Mouse (Mus musculus): ENCODE results near the gene Gucd1. TPM values are rescaled to one million over a fixed set of nuclear protein-coding genes. Genes with fewer than 3 reads are reported as not detected.

Gucd1 gene
- total and polyA plus RNA-seq, 2 experiments from 2014 or later, result 28.0 to 113 TPM

GRCm38 (mm10) chr10:75333176-75333776 lies 184.5 kb downstream of the Gucd1 start:
- WGBS, result 86% methylated on average over 23 of the region's 23 CpGs
- ATAC-seq (ENCODE audit: insufficient read depth, low read depth), result no peak
- H3K27ac ChIP-seq (ENCODE audit: low read depth), result peak overlapping the region; percentile 48

GRCm38 (mm10) chr10:75332268-75332667 lies 185.5 kb downstream of the Gucd1 start:
- H3K4me1 ChIP-seq (ENCODE audit: control insufficient read depth, insufficient read depth), result peaks cover 8% of the 10 kb centered on the region
- WGBS, result 85% methylated on average over 3 of the region's 3 CpGs
- TF ChIP-seq EP300 (IDR thresholded peaks at IDR 0.05; ENCODE audit: low read depth) (no peak), CTCF (IDR thresholded peaks at IDR 0.05; ENCODE audit: low read depth) (no peak)

More at GRCm38 (mm10) chr10:75333176-75333776, 184.5 kb downstream of the Gucd1 start:
- Histone ChIP-seq H3K27me3 (ENCODE audit: control insufficient read depth, insufficient read depth, low read length) (no peaks in the 10 kb centered on the region), H3K36me3 (replicated peaks; ENCODE audit: control insufficient read depth, insufficient read depth, low read length) (0 out of 2 replicates have a peak, but pooled peaks cover 6% of the 10 kb centered on the region), H3K4me1 (ENCODE audit: control insufficient read depth, insufficient read depth) (peaks cover under 1% of the 10 kb centered on the region; the same call in 1 of the 2 replicates), H3K9ac (replicated peaks; ENCODE audit: low read depth, low read length) (no peak overlapping the region), H3K4me2 (ENCODE audit: low read depth, low read length) (no peak overlapping the region), H3K9me3 (replicated peaks; ENCODE audit: control insufficient read depth, low read length) (no peaks in the 10 kb centered on the region), H3K4me3 (ENCODE audit: low read depth, low read length) (no peak overlapping the region)
- TF ChIP-seq EP300 (IDR thresholded peaks at IDR 0.05; ENCODE audit: low read depth) (no peak), CTCF (IDR thresholded peaks at IDR 0.05; ENCODE audit: low read depth) (no peak)
- DNase-seq (ENCODE audit: low spot score), result no peak

GRCm38 (mm10) chr10:75328201-75328704 lies 189.5 kb downstream of the Gucd1 start:
- H3K36me3 ChIP-seq (replicated peaks; ENCODE audit: control insufficient read depth, insufficient read depth, low read length), result 0 out of 2 replicates have a peak, but pooled peaks cover 1% of the 10 kb centered on the region
- peaks cover 19% of the 10 kb centered on the region for H3K4me1 ChIP-seq (ENCODE audit: control insufficient read depth, insufficient read depth)
- 59% methylated on average over 4 of the region's 4 CpGs for WGBS
- no peaks in the 10 kb centered on the region for H3K27me3 ChIP-seq (ENCODE audit: control insufficient read depth, insufficient read depth, low read length)
- no peak overlapping the region for H3K4me2 ChIP-seq (ENCODE audit: low read depth, low read length)
- DNase-seq (ENCODE audit: low spot score) (no peak), ATAC-seq (ENCODE audit: insufficient read depth, low read depth) (no peak)
- H3K9me3 ChIP-seq (replicated peaks; ENCODE audit: control insufficient read depth, low read length), result no peaks in the 10 kb centered on the region
- H3K9ac ChIP-seq (replicated peaks; ENCODE audit: low read depth, low read length), result no peak overlapping the region
- no peak overlapping the region for H3K4me3 ChIP-seq (ENCODE audit: low read depth, low read length)
- H3K27ac ChIP-seq (ENCODE audit: low read depth), result no peak overlapping the region
- TF ChIP-seq CTCF (IDR thresholded peaks at IDR 0.05; ENCODE audit: low read depth) (no peak), EP300 (IDR thresholded peaks at IDR 0.05; ENCODE audit: low read depth) (no peak)

More at GRCm38 (mm10) chr10:75332268-75332667, 185.5 kb downstream of the Gucd1 start:
- Histone ChIP-seq H3K27me3 (ENCODE audit: control insufficient read depth, insufficient read depth, low read length) (no peaks in the 10 kb centered on the region), H3K4me3 (ENCODE audit: low read depth, low read length) (no peak overlapping the region), H3K36me3 (replicated peaks; ENCODE audit: control insufficient read depth, insufficient read depth, low read length) (0 out of 2 replicates have a peak, but pooled peaks cover 6% of the 10 kb centered on the region), H3K27ac (ENCODE audit: low read depth) (no peak overlapping the region), H3K9me3 (replicated peaks; ENCODE audit: control insufficient read depth, low read length) (no peaks in the 10 kb centered on the region), H3K4me2 (ENCODE audit: low read depth, low read length) (no peak overlapping the region), H3K9ac (replicated peaks; ENCODE audit: low read depth, low read length) (no peak overlapping the region)
- DNase-seq (ENCODE audit: low spot score), result no peak
- no peak for ATAC-seq (ENCODE audit: insufficient read depth, low read depth)

GRCm38 (mm10) chr10:75327081-75327480 lies 190.7 kb downstream of the Gucd1 start:
- Histone ChIP-seq H3K4me3 (ENCODE audit: low read depth, low read length) (no peak overlapping the region), H3K27me3 (ENCODE audit: control insufficient read depth, insufficient read depth, low read length) (no peaks in the 10 kb centered on the region), H3K4me2 (ENCODE audit: low read depth, low read length) (no peak overlapping the region), H3K9ac (replicated peaks; ENCODE audit: low read depth, low read length) (no peak overlapping the region), H3K4me1 (ENCODE audit: control insufficient read depth, insufficient read depth) (peaks cover 19% of the 10 kb centered on the region), H3K27ac (ENCODE audit: low read depth) (peak overlapping the region; percentile 50; the same call in 1 of the 2 replicates), H3K9me3 (replicated peaks; ENCODE audit: control insufficient read depth, low read length) (no peaks in the 10 kb centered on the region), H3K36me3 (replicated peaks; ENCODE audit: control insufficient read depth, insufficient read depth, low read length) (no peaks in the 10 kb centered on the region)
- DNase-seq (ENCODE audit: low spot score) (no peak), ATAC-seq (ENCODE audit: insufficient read depth, low read depth) (no peak)
- TF ChIP-seq CTCF (IDR thresholded peaks at IDR 0.05; ENCODE audit: low read depth) (no peak), EP300 (IDR thresholded peaks at IDR 0.05; ENCODE audit: low read depth) (no peak)
- WGBS, result 47% methylated on average over 11 of the region's 11 CpGs

GRCm38 (mm10) chr10:75326553-75326952 lies 191.2 kb downstream of the Gucd1 start:
- DNase-seq (ENCODE audit: low spot score), result peak; percentile 75
- Histone ChIP-seq H3K27me3 (ENCODE audit: control insufficient read depth, insufficient read depth, low read length) (no peaks in the 10 kb centered on the region), H3K4me1 (ENCODE audit: control insufficient read depth, insufficient read depth) (peaks cover 19% of the 10 kb centered on the region), H3K9me3 (replicated peaks; ENCODE audit: control insufficient read depth, low read length) (no peaks in the 10 kb centered on the region), H3K27ac (ENCODE audit: low read depth) (peak overlapping the region; percentile 50; the same call in 1 of the 2 replicates), H3K4me2 (ENCODE audit: low read depth, low read length) (no peak overlapping the region), H3K4me3 (ENCODE audit: low read depth, low read length) (no peak overlapping the region), H3K9ac (replicated peaks; ENCODE audit: low read depth, low read length) (no peak overlapping the region), H3K36me3 (replicated peaks; ENCODE audit: control insufficient read depth, insufficient read depth, low read length) (no peaks in the 10 kb centered on the region)
- ATAC-seq (ENCODE audit: insufficient read depth, low read depth), result peak; percentile 59; the same call in 1 of the 2 replicates
- TF ChIP-seq CTCF (IDR thresholded peaks at IDR 0.05; ENCODE audit: low read depth) (no peak), EP300 (IDR thresholded peaks at IDR 0.05; ENCODE audit: low read depth) (no peak)
- 29% methylated on average over 3 of the region's 3 CpGs for WGBS

Data from heart, postnatal 0 days (tissue).